Mouse (Mus musculus) yolk sac, embryonic 10.5 days (tissue): Measurements from ENCODE around the gene Zpbp2.

Source experiments
- DNase-seq: peaks from one replicate; pipeline ENCODE4 v3.0.0-alpha.2; 2017; ENCODE audit warnings: low spot score

Zpbp2 gene

DNA sequence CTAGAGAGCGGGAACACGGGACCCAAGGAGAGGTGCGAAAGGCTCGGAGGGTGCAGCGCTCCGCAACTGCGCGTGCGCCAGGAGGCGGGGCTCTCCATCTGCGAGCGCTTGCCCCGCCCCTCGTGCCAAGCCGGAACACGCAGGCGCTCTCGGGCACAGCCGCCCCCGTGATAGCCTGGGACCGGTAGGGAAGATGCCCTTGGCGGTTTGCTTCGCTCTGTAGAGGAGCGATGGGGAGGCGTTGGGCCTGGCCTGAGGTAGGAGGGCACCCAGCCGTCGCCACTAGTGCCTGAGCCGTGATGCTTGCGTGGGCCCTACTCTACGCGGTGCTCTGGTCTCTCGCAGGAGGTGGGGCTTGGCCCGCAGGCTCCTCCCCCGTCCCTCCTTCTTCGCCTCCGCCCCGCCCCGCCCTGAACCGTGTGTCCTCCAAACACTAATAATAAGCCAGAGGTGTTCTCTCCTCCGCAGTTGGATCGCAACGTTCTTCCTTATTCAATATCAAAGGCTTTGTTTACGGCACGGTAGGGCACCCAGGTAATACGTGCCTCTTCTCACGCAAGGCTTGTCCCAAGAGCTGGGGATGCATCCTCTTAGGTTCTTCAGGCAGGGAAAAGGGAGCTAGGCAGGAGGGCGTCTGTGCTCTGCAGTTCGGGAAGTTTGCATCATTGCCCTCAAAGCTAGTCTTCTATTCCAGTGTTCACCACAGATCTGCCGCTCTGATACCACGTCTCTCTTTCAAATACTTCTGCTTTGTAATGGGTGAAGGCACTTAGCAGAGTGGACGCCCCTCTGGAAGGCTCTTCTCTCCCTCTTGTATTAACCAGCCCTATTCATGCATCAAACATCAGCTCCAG is at the start of gene Zpbp2:
TSS of gene Zpbp2 (plus strand) at position 123 of the 854 bp plus-strand sequence.
- peak; percentile 92 for DNase-seq

DNA sequence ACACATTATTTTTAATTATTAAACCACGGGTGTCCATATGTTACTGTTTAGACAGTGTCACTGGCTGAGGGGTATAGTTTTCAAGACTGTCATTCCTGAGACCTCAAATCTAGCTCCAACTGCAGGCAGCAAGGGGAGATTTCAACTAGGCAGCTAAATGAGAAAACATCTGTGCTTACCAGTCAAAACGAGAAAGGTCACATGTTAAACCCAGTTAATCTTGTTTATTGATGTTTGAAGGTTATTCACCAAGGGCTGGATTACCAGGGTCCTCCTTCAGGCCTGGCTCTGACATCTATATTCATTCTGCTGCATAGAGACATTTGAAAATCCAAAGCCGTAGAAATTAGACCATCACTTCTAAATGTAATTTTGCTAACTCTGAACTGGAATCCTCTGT is 46.0 kb upstream of the Zpbp2 start:
- DNase-seq, result no peak

DNA sequence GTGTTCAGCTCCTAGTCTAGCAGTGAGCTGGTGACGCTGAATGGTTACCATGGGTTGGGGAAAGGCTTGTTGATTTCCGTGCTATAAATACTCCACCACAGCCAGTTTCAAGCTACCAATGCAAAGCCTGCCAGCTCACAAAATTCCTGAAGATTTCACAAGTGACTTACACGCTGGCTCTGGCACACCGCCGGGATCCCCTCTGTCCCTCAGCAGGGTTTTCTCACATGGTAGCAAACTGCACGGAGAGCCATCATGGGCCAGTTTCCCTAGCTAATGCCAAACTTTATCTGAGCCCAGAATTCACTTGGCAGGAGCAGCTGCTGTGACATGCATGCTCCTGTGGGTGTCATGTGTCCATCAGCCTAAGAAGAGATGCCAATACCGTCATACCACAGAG is 41.5 kb upstream of the Zpbp2 start:
- no peak for DNase-seq

DNA sequence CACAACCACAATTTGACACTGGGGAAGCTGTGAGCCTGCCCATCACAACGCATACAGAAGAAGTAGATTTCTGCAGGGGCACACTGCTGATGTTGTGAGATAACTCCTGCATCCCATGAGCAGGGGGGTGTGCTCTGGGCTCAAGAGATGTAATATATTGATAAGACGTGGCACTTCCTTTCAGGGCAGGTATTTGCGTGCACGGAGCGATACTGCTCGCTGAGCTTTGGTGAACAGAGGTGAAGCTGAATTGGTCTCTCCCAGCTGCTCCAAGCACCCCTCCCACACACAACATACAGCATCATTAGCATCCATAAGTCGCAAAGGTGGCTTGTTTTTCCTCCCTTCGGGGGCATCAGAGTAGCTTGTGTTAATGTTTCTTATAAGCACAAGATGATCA is 40.8 kb upstream of the Zpbp2 start:
- no peak for DNase-seq

DNA sequence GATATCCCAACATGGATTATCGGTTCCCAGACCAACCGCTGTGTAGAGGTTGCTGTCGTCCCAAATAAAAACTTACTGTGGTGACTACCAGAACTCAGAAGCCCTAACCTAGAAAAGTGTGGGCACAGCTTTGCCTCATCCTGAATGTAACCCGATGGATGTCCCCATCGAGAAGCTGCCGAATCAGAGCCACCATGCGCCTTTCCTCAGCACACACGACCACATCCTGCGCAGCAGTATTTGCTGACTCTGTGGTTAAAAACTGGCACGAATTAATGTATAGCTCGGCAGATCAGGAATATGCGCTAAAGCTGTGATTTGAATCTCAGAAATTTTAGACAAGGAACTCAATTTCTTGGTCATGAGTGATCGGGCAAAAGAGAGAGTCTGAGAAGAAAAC is 38.0 kb upstream of the Zpbp2 start:
- no peak for DNase-seq

DNA sequence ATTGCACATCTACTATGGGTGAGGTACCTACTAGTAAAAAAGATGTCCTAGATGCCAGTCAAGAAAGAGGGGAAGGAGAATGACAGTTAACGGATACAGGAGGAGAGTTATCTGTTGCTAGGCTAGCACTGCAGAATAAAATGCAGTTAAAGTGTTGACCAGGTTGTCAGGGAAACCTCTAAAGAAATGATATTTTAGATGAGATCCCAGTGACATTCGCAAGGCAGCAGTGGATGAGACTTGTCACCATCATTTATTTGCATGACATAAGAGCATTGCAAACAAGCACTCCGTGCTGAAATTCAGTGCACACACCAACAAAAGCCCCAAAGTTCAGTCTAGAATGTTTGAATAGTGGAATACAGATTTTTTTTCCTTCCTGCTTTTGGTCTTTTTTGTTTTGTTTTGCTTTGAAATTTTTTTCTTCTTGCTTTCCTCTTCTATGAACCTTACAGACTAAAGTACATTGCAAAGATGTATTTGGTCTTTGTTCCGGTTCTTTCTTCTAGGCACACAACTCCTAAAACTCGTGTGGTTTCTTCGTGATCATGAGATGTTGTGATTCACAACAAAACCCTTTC is 37.5 kb upstream of the Zpbp2 start:
- no peak for DNase-seq

DNA sequence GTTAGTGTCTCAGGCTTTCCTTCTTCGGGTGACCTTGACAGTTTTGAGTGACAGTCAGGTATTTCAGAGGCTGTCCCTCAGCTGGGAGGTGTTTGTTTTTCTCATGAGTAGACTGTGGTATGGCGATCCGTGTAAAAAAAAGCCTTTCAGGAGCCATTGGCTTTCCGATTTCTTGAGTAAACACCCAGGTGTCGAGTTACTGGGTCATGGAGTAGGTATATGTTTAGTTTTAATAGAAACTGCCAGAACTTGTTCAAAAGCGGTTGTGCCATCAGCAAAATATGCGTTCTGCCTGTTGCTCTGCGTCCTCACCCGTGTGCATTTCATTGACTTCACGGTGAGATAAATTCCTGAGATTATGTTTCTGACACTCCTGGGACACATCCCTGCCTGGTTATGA is 30.4 kb upstream of the Zpbp2 start:
- DNase-seq, result no peak

DNA sequence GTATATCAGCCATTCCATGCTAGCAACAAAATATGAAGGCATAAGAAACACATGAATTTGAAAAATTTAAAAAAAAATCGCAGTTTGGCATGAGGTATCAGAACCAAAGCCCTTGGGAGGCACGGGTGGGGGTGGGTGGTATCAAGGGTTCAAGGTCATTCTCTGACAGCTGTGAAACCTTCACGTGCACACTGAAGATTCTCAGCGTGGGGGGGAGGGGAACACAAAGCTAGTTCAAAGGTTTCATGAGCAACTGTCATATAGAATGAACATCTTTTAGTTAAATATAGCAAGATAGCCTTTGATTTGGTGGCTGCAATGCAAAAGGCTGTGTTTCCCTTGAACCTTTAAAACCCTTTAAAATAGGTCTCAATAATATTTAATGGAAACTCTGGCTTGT is 25.8 kb upstream of the Zpbp2 start:
- DNase-seq, result no peak

DNA sequence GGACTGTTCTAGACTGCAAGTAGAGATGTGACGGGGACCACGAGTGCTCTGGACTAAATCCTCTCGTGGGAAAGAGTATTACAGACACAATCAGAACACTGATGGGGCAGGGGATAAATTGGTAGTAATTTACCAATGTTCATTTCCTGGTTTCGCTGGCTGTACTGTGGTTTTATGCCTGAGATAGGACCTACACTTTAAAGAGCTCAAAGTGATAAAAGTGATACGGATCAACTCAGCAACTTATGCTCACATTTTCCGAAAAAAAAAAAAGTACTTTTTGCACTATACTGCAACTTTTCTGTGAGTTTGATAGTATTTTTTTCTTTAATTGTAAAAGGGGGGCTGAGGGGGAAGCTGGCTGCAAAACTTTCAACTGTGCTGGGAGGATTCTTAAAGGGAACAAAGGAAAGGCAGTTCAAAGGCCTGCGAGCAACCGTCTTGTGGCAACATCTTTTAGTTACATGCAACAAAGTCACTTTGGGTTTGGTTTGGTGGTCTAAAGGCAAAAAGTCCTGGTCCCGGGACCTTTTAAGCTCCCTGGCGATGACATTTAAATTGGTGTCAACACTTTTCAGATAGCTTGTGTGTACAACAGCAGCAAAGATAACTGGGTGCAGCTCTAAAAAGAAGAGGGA is 24.0 kb upstream of the Zpbp2 start:
- no peak for DNase-seq

DNA sequence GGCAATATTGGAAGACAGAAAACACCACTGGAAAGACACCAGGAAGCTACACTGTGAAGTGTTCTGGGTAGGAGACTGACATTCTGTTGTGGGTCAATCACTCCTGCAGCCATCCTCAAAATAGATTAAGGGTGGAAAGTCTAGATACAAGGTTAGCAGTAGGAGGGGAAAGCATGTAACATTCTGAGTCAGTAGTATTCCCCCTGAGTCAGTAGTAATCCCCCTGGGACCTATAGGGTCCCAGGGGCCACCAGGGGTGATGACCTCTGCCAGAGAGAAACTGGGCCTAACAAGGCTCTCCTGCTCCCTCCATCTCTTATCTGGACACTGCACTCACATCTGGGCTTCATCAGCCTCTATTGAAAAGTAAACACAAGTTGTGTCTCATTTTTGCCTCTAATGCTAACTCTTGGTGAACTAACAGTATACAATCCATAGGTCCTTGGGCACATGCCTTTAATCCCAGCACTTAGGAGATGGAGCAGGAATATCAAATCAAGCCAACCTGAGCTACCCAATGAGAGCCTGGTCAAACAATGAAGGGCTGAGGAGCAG is 13.3 kb upstream of the Zpbp2 start:
- no peak for DNase-seq

DNA sequence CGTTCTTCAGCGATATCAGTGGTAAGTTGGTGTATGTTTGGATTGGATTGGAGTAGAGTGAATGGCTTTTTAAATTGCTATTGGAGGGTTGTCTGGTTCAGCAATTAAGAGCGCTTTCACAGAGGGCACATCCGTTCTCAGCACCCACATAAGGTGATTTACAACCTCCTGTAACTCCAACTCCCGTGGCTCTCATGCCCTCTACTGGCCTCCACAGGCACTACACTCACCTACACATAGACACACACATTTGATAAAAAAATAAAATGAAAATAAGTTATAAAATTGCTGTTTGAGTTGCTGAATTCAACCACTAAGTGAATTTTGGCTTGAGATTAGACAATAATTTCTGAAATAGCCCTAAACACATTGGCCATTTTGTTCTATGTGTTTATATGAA is 10.6 kb upstream of the Zpbp2 start:
- DNase-seq, result no peak

DNA sequence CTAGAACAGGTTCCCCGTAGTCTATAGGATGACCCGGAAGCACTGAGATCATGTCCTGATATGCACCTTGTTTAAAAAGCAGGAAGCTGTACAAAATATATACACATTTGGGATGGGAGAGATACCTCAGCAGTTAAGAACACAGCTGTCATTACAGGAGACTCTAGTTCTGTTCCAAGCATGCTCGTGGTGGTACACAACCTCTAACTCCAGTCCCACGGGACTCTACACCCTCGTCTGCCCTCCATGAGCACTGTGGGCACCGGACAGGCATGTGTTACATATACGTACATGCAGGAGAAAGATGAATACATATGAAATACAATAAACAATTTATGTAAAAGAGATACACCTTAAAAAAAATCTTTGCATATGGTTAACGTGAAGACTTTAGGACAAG is 8.3 kb upstream of the Zpbp2 start:
- DNase-seq, result no peak

DNA sequence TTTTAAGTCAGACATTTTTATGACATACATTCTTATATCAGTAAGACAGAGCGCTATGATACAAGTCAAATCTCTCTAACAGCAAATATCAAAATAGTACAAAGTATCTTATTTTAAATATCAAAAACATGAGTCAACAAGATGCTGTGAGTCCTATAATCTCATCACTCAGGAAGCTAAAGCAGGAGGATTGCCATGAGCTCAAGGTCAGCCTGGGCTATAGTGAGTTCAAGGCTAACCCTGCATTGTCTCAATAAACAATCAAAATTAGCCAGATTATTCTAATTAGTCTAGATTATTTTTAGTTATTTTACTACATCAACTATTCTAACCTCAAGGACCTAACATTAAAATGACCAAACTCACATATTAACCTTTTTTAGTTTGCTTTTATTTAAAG is 7.5 kb upstream of the Zpbp2 start:
- no peak for DNase-seq

DNA sequence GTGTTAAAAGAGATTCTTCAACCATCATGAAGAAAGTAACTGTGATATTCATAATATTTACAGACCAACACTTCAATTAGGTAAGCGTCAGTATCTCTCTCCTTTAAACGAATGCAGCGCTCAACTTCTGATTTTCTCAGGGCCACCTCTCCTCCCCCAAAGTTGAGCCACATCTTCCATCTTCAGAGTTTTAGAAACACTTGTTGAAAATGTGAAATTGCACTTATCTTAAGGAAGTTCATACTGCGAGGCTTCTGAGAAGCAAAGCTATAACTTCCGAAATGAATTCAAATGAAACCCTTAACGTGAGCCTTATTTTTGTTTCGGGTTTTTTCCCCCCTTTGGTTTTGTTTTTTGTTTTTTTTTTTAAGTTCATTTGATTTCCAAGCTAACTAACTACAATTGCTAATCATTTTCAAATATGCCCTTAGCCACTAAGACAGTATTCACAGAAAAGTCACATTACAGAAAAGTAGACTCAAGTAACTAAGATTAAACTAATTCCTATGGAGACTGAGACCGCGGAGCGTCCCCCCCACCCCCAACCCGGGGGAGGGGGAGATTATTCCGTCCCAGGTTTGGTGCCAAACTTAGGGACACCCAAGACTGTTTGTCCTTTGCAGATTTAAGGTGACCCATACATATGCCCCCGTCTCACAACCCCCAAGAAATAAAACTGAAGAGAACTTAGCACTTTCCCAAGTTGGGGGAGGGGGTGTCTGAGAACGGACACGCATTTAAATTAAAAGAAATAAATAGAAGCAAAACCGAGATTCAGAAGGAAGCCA is 5.8 kb upstream of the Zpbp2 start:
- no peak for DNase-seq

DNA sequence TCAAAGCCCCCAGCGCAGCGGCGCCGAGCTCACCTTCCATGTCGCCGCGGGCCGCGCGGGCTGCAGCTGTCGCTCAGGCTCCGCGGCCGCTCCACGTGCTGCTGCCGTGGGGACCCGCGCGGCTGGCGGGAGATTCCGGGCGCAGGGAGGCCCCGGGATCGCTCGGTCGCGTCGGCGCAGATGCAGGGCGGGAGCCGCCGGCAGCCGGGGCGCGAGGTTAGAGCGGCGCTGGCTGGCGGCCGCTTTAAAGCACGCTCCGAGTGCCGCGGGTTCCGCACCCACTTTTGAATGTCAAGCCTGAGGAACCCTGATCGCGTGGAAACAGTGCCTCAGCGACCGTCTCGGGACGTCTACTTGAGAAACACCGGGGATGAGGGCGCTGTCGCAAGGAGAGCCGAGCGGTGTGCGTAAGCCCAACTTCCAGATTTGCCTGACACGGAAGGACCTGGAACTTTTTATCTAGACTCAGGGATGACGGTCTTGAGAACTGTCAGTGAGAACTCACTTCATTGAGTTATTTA is 5.1 kb upstream of the Zpbp2 start, which contains the start of gene Ikzf3:
TSS of gene Ikzf3 (minus strand) at position 321 of the 521 bp plus-strand sequence.
- DNase-seq, result no peak

DNA sequence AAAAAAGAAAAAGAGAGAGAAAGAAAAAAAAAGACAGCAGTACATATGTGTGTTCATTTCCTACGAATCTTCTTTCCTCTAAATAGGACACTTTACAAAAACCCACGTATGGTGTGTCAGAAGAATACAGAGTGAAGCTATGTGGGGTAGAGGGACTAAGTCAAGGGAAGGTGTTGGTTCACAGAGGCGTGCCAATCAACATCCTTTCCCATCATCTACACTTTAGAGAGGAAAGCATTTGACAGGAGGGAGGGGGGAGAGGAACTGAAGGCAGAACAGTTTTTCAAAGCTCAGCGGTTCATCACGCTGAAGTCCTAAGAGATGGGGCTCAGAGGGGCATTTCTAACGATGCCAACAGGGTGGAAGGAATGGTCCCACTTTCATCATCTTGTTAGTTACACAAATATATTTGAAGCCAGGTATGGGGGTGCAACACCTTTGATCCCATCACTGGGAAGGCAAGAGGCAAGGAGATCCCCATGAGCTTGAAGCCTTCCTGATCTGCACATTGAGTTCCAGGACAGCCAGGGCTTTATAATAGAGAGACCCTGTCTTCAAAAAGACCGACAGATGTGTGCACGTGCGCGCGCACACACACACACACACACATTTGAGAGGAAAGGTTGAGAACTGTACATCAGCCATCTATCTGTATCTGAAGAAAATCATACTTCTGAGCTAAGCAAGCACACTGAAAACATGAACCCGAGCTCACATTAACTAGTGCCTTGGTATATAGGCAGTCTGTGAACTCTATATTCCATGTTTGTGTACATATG is 4.2 kb upstream of the Zpbp2 start:
- no peak for DNase-seq

DNA sequence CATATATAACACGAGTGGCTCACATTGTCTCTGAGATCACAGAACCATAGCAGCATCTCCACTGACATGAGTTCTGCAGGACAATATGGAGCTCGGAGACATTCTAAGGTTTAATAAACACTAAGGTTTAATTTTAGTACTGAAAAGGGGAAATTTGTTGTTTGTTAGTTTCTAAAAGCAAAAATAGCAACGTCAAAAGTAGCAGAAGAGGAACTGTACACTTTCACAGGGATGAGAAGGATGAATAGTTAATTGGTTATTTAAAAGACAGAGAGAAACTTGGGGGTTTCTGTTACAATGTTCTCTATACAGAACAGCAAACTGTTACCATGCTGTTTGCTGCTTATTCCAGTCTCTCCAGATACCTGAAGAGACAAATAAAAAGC is 3.6 kb upstream of the Zpbp2 start:
- DNase-seq, result no peak

DNA sequence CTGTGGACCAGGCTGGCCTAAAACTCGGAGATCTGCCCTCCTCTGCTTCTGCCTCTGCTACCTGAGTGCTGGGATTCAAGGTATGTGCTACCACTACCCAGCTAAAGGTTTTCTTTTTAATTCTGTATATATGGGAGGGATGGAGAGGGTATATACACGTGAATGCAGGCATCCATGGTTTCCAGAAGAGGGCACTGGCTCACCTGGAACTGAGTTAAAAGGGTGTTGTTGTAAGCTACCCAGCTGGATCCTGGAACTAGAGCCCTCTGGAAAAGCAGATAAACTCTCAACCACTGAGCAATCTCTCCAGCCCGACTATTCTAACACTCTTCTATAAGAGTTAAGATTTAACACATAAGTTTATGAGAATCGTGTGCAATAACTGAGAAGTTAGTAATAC is 1.5 kb upstream of the Zpbp2 start:
- no peak for DNase-seq

DNA sequence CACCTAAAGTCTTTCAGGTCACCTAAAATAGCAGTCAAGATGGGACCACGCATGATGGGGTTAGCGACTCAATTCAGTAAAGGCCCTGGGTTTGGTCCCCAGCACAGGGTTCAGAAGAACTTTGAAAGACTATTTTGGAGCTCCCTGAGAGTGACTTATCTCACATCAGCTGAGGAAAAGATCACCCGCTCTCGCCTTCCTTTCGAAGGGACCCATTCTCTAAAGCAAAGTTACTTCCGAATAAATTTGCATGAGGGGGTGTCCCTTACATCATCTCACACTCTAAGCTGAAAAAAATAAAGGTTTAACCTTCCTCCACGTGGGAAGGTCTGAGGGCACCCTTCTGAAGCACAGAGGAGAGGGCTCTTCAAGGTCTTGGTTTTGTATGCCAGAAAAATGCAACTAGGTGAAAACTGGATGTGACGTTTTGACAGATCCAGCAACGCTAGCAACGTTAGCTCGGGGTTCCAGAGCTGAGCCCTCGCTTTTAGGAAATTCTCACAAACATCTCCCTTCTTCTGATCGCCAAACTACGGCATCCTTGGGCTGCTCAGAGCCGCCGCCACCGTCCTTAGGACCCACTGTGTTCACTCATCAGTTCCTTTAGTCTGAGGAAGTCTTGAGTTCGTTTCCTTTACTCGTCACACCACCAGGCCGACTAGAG is 454 bp upstream of the Zpbp2 start:
- DNase-seq, result no peak

DNA sequence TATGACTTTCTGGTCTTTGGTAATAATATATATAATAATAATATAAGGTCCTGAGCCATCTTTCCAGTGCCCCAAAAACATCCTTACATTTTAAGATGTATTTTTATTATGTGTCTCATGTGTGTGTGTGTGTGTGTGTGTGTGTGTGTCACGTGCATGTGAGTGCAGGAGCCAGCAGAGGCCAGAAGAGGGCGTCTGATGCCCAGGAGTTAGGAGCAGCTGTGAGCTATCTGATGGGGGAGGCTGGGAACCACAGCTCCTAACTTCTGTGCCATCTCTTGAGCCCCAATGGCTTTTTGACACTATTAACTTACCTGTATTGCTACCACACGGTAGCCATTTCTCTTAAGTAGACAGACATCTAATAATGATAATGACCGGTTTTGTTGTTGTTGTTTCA is 3.1 kb downstream of the Zpbp2 start:
- no peak for DNase-seq
